In the genomic region with DNA sequence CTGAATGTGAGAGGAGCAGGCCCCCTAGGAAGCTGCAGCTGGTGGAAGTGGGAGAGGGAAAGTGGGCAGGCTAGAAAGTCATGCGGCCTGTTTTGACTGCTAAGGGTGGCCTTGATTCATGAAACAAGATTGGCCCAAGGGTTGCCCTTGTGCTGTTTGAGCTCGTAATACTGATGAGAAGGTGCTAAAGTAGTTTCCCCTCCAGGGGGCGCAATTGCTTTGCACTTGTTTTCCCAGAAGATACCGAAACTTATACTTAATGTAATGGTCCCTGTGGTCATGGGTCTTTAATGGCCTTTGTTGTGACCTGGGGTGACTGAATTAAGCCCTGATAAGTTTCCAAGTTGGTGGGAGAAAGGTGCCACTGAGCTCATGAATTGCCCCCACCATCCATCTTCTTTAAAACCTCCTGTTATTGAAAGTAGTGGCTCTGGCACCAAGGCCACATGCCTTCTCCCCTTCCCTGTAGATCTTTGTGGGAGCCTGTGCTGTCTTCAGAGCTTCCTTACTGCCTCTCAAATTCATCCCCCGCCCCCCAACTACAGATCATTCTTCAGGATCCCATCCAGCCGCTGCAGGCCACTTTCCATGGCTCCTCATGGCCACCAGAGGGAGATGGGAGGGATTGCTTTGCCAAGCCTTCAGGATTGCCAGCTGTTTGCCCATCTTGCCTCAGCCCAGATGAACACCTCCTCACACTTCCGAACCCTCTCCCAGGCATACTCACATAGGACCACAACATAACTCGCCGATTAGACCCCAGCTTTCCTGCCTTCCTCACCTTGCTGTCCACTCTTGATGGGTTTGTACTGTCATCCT, we compare ENCODE assay signal across 8 mouse cellular contexts. TPM values are rescaled to one million over a fixed set of nuclear protein-coding genes. Genes with fewer than 3 reads are reported as not detected.
DNase-seq lines count a peak whose midpoint lies in the region; ATAC-seq and TF ChIP-seq lines count a peak whose summit lies in the region.

No protein-coding gene starts in this region.

- ATAC-seq in heart, postnatal 0 days (ENCODE audit: insufficient read depth, low read depth) = peak; percentile 34
- no peak for ATAC-seq in stomach, embryonic 16.5 days (ENCODE audit: insufficient read depth, low FRiP score)

- 71% methylated on average over 9 of the region's 9 CpGs for WGBS in heart, postnatal 0 days
- WGBS in heart, embryonic 10.5 days = 71% methylated on average over 9 of the region's 9 CpGs
- WGBS in stomach, embryonic 16.5 days = 57% methylated on average over 9 of the region's 9 CpGs

- H3K4me3 ChIP-seq in heart, postnatal 0 days (ENCODE audit: low read depth, low read length) = no peak overlapping the region
- no peak overlapping the region for H3K4me3 ChIP-seq in heart, embryonic 10.5 days
- H3K4me3 ChIP-seq in stomach, embryonic 16.5 days (replicated peaks; ENCODE audit: low read length) = no peak overlapping the region

- DNase-seq in heart, postnatal 0 days (ENCODE audit: low spot score) = peak; percentile 41
- no peak for DNase-seq in heart, embryonic 10.5 days (ENCODE audit: low spot score)
- DNase-seq in A20 (ENCODE audit: low read depth, low spot score) = peak; percentile 61
- DNase-seq in adrenal gland, adult 2 months = peak; percentile 75
- DNase-seq in embryo, embryonic 10.5 days (ENCODE audit: low spot score) = peak; percentile 74
- peak; percentile 50 for DNase-seq in kidney, postnatal 14 days
- peak; percentile 42 for DNase-seq in lung, postnatal 25 days (ENCODE audit: low spot score)

- H3K9me3 ChIP-seq in heart, postnatal 0 days (replicated peaks; ENCODE audit: control insufficient read depth, low read length) = no peaks in the 10 kb centered on the region
- no peaks in the 10 kb centered on the region for H3K9me3 ChIP-seq in heart, embryonic 10.5 days
- H3K9me3 ChIP-seq in stomach, embryonic 16.5 days (replicated peaks; ENCODE audit: control insufficient read depth, low read length) = no peaks in the 10 kb centered on the region

- no peak overlapping the region for H3K27ac ChIP-seq in heart, postnatal 0 days (ENCODE audit: low read depth)
- H3K27ac ChIP-seq in heart, embryonic 10.5 days = no peak overlapping the region
- H3K27ac ChIP-seq in stomach, embryonic 16.5 days (ENCODE audit: low read length) = peak overlapping the region; percentile 92

- no peak for TF ChIP-seq EP300 in heart, postnatal 0 days (IDR thresholded peaks at IDR 0.05; ENCODE audit: low read depth)

- no peaks in the 10 kb centered on the region for H3K27me3 ChIP-seq in heart, postnatal 0 days (ENCODE audit: control insufficient read depth, insufficient read depth, low read length)
- no peaks in the 10 kb centered on the region for H3K27me3 ChIP-seq in heart, embryonic 10.5 days (ENCODE audit: insufficient read depth, poor library complexity, severe bottlenecking)
- no peaks in the 10 kb centered on the region for H3K27me3 ChIP-seq in stomach, embryonic 16.5 days (ENCODE audit: control insufficient read depth, insufficient read depth, low read length)

- H3K9ac ChIP-seq in heart, postnatal 0 days (replicated peaks; ENCODE audit: low read depth, low read length) = no peak overlapping the region
- no peak overlapping the region for H3K9ac ChIP-seq in stomach, embryonic 16.5 days (ENCODE audit: low read length)

- peaks cover 22% of the 10 kb centered on the region for H3K36me3 ChIP-seq in heart, postnatal 0 days (replicated peaks; ENCODE audit: control insufficient read depth, insufficient read depth, low read length)
- H3K36me3 ChIP-seq in heart, embryonic 10.5 days = peaks cover 28% of the 10 kb centered on the region
- no peaks in the 10 kb centered on the region for H3K36me3 ChIP-seq in stomach, embryonic 16.5 days (ENCODE audit: control insufficient read depth, insufficient read depth, low read length)

- no peak overlapping the region for H3K4me2 ChIP-seq in heart, postnatal 0 days (ENCODE audit: low read depth, low read length)
- no peak overlapping the region for H3K4me2 ChIP-seq in stomach, embryonic 16.5 days (ENCODE audit: low read depth, low read length)

- H3K4me1 ChIP-seq in heart, postnatal 0 days (ENCODE audit: control insufficient read depth, insufficient read depth) = peaks cover 4% of the 10 kb centered on the region; the same call in 1 of the 2 replicates
- 0 out of 2 replicates have a peak, but pooled peaks cover 3% of the 10 kb centered on the region for H3K4me1 ChIP-seq in heart, embryonic 10.5 days
- H3K4me1 ChIP-seq in stomach, embryonic 16.5 days (ENCODE audit: control insufficient read depth, insufficient read depth, low read length) = peaks cover 9% of the 10 kb centered on the region; the same call in 1 of the 2 replicates

- peak; percentile 62 for TF ChIP-seq CTCF in heart, postnatal 0 days (IDR thresholded peaks at IDR 0.05; ENCODE audit: low read depth)

RNA-seq across cellular contexts. Expression of gene Vac14, which starts 11.1 kb away (rescaled TPM):
- 13.6 and 23.2 TPM in 2 replicates for total RNA-seq in heart, postnatal 0 days (2014; rRNA removed; ENCODE audit: low replicate concordance)
- polyA plus RNA-seq in heart, postnatal 0 days (2015; fragmentation: Nextera tagmentation; extraction: Ambion mirVana) = 8.9 and 10.3 TPM in 2 replicates
- 25.3 and 31.8 TPM in 2 replicates for polyA plus RNA-seq in heart, embryonic 10.5 days (2016; fragmentation: Nextera tagmentation; extraction: Ambion mirVana)
- total RNA-seq in adrenal gland, adult 2 months (2021) = 10 to 100 TPM; 29.8 to 37.5 TPM
- polyA plus RNA-seq in adrenal gland, adult 2 months (2012; rRNA removed) = 40.9 and 47.0 TPM in 2 replicates
- 12.3 and 14.0 TPM in 2 replicates for polyA plus RNA-seq in stomach, embryonic 16.5 days (2015; fragmentation: Nextera tagmentation; extraction: Ambion mirVana)
